Mouse (Mus musculus) retina, adult 2 months (tissue): ENCODE measurements around the gene Syngr1.
A peak's percentile ranks its signal among the peaks of the same experiment; 100 is the strongest.
"Not testable (repeated sequence)": the region's sequence is repeated elsewhere in the genome, so short reads cannot be mapped to it uniquely, and the experiment has no call there.

Experiments used
- DNase-seq: peaks from one replicate; pipeline ENCODE4 v3.0.0-alpha.2; 2012; ENCODE audit warnings: low read depth, low spot score

Syngr1 gene

DNA sequence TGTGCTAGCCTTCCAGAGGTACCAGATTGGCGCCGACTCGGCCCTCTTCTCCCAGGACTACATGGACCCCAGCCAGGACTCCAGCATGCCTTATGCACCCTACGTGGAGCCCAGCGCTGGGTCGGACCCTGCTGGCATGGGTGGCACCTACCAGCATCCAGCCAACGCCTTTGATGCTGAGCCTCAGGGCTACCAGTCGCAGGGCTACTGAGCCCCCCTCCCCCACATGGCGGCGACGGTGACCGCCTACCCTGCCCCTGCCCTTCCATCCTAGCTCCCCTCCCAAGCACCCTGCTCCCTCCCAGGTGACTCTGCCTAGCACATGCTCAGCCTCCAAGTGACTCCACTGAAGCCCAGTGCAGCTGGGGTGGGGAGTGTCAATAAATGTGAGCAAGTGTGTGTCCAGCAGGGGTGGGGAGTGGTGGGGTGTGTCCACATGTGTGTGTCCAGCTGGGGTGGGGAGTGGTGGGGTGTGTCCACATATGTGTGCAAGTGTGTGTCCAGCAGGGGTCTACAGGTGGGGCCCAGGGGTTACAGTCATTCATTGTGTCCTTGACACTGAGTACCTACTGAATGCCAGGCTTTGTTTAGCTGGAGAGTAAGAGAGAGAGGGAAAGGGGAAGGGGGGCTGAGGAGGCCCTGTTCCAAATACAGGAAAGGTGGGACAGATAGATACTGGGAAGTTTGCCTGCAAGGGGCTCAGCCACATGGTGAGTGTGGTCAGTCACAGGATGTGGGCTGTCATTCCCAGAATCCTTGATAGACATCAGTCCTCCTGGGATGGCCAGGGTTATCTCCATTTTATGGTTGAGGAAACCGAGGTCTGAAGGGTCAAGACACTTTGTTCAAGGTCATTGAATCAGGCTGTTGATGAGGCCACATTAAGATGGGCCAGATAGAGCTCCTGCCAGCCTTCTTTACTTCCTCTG, 25.0 kb downstream of the Syngr1 start:
- DNase-seq = no peak

DNA sequence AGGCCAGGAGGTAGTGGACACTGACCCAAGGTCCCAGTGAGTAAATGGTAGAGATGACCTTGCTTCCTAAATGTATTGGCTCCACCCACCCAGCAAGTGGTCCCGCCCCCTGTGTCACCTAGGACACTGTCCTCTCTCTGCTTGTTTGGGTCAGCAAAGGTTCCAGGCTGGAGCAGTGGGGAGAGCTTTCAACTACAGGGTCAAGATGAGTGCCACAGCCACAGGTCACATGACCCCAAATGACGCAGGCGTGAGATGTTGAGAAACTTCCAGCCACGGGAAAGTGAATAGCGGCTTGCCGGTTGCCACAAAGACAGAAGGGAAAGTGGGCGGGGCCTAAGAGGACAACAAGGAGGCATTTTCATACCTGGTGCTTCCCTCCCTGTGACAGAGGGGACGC, 26.0 kb downstream of the Syngr1 start:
- DNase-seq = no peak

DNA sequence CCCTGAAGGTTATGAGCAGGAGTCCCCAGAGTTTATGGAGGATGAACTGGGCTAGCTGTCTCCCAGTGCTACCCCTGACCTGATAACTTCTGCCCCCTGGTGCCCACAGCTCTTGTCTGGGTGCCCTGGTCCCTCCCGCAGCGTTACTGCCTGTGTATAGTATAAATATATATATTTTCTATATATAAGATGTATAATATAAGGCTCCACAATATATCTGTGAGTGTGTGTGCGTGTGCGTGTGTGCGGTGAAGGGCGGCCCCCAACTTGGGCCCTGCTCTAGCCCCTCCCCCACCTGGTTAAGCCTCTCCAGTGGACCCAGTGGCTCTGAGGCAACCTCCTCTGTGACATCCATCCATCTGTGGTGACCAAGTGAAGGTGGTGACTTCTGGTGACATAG, 27.9 kb downstream of the Syngr1 start:
- DNase-seq = no peak

DNA sequence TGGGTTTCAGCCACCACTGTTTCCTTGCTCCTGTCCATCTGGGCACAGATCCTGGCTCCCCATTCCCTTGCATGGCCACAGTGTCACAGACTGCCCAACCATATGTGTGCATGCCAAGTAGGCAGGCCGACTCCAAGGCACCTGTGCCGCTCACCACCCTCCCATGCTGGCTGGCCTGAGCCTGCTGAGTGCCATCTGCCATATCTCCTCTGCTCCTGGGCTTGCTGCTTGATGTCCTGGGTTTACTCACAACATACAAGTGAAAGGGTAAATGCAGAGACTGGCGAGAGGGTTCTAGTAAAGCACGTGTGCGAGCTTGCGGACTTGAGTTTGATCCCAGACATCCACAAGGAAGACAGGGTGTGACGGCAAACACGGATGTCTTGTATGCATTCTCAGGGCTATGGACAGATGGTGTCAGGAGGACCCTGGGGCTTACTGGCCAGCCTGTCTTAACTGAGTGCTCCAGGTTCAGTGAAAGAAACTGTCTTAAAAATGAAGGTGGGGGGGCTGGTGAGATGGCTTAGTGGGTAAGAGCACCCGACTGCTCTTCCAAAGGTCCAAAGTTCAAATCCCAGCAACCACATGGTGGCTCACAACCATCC, 30.7 kb downstream of the Syngr1 start:
- DNase-seq = no peak

DNA sequence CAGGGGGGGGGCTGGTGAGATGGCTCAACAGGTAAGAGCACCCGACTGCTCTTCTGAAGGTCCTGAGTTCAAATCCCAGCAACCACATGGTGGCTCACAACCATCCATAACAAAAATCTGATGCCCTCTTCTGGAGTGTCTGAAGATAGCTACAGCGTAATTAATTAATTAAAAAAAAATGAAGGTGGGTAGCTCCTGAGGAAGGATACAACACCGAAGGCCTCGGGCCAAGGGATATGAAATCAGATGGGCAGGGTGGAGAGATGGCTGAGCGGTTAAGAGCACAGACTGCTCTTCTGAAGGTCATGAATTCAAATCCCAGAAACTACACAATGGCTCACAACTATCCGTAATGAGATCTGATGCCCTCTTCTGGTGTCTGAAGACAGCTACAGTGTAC, 31.3 kb downstream of the Syngr1 start:
- not testable (repeated sequence) for DNase-seq

DNA sequence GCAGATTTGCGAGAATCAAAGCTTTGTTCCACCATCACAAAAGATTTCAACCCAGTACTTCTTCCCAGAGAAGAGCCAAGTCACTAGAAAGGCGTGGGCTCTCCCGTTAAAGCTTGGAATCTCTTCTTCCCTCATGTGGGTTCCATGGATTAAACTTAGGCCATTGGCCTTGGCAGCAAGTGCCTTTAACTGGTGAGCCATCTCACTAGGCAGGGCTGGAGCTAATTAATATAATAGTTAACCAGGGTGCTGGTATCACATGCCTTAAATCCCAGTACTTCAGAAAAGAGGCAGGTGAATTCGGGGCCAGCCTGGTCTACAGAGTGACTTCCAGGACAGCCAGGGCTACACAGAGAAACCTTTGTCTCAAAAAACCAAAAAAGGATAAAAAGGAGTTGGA, 33.5 kb downstream of the Syngr1 start:
- no peak for DNase-seq

DNA sequence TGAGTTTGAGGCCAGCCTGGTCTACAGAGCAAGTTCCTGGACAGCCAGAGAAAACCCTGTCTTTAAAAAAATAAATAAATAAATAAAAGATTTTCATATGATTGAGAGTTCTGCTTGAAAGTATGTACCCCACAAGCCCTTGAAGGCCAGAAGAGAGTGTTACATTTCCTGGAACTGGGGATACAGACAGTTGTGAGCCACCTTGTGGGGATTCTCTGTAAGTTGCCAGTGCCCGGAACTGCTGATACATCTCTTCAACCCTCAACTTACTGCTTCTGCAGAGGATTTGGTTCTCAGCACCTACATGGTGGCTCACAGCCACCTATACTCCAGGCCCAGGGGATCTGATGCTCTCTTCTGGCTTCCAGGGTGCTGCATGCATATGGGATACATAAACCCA, 36.1 kb downstream of the Syngr1 start:
- no peak for DNase-seq

DNA sequence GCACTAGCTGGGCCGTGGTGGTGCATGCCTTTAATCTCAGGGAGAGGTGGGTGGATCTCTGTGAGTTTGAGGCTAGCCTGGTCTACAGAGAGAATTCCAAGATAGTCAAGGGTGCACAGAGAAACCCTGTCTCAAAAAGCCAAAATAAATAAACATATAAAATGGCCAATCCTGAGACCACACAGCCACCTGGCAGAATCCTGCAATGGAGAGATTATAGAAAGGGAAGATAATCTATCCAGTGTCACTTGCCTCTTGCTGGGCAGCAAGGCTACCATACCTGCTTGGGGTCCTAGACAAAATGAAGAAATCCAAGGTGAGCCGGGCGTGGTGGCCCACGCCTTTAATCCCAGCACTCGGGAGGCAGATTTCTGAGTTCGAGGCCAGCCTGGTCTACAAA, 38.8 kb downstream of the Syngr1 start:
- no peak for DNase-seq

DNA sequence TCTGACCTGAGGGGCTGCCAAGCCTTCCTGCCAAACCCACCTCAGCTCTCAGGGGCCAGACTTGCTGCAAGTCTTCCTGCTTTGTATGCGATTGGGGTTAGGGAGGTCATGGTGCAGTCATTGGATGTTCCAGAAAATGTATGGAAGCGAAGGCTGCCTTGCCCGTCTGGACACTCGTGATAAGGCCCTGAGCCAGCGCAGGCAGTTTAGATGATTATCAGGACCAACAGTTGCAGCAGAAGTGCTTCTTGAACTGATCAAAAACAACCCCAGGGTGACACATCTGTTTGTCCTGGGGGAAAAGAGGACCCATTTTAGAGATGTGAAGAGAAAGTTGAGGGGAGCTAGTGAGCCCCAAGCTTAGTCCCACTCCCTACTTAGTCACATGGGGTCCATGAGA, 39.6 kb downstream of the Syngr1 start:
- no peak for DNase-seq

DNA sequence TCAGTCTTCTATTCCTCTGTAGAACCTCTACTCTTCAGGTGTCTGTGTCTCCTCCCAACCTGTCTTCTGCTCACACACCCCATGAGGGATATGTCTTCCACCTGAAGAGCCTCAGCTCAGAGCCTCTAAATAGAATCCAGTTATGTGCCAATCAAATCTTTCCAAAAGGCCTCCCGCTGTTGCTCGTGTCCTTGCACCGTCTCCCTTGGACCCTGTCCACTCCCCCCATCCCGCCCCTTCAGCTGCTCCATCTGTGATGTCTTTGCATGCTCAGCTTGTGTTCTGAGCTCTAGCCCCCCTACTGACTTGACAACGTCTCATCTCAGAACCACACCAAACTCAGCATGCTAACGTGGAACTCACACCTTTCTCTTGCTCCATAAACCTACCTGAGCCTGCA, 40.3 kb downstream of the Syngr1 start:
- no peak for DNase-seq

DNA sequence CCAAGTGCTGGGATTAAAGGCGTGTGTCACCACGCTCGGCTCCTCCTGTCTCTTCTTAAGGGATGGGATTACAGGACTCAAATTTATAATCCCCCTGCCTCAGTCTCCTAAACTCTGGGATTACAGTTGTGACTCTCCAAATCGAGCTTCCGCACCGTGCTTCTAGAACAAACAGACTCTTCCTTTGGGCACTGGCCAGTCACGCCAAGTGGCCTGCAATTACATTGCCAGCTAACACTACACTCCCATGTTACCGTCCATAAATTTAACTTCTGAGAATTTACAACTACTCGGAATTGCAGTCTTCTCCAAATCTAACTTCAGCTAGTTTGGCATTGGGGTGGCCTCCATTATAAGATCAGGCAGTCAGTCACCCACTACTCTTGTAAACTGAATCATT, 41.3 kb downstream of the Syngr1 start:
- DNase-seq = no peak

DNA sequence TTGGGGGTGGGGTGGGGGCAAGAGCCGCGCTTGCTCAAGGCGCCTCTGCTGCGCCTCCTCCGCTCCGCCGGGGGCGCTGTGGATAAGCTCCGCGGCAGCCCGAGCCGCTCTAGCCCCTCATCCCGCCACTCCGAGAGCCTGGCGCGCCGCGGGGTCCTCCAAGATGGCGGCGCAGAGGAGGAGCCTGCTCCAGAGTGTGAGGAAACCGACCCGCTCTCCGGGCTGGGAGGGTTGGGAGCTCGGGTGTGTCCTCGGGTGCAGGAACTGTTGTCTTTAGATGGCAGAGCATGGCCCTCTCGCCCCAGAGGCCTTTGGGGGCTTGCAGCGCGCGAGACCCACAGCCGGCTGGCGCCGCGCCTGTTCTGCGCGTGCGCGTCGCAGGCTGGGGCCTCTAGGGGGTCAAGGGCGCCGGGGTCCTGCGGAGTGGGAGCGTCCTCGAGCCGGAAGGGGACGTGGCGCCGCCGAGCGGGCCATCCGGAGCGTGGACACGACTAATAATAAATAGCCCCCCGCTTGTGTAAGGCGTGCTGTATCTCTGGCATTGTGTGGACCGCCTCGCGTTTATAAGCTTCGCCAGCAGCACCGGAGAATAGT, 42.0 kb downstream of the Syngr1 start, which contains the start of gene Tab1:
Gene Tab1, plus strand, starts transcription at position 135 of the 594 bp plus-strand sequence.
- peak; percentile 78 for DNase-seq

DNA sequence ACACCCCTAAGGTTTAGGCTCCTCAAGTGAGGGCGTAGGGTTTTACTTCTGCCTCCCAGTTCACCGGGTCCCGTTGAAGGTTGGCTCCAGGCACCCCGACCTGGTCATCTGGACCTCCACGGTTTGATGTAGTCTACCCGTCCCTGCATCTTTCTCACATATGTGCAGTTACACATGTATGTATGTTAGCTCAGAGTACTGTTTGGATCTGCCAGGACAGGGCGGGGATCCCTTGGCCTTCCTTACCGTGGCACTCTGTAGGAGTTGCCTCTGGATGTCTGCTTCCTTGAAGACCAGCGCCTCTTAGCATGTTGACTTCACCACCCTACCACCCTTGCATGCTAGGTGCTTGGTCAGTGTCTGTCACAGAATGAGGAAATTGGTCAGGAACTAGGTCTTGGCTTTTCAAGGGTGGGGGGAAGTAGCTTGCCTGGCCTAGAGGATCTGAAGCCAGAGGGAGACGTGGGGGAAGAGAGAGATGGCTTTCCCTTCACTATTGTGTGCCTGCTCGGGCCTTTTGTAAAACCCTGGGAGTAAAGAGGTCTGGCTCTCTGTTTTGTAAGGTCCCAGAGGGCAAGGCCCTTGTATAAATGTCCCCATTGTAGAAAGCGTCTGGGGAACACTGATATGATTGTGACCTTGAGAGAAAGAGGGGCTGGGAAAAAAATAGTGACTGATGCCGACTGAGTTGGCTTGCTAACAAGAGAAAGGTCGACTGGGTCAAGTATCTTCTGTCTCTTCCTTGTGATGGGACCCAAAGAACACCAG, 42.7 kb downstream of the Syngr1 start:
- DNase-seq = no peak

DNA sequence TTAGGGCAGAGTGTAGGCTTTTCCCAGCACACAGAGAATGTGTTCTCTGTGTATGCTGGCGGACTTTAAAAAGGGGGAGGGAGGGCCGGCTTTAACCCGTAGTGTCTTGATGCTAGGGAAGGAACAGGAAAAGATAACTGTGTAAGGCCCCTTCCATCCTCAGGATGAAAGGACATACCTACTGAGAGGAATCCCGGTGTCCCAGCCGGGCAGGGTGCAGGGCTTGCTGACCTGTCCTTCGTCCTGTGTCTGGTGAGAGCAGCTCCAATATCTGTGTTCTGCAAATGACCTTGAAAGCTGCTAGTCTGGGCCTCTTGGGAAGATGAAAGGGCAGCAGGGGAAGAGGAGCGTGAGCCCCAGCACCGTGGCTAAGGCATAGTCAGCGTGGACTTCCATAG, 43.3 kb downstream of the Syngr1 start:
- DNase-seq = no peak

DNA sequence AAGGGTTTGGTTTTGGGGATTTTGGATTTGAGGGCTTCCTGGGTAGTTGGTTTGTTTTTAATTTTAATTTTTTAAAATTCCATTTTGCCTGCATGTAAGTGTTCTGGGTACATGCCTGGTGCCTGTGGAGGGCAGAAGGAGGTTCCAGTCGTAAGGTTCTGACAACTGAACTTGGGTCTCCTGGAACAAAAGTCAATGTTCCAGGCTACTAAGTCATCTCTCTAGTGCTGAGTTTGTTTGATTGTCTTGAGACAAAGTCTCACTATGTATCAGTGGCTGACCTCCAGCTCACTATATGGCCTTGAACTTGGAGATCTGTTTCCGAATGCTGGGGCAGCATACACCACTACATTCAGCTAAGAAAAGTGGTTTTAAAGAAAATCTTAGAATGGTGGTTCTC, 44.4 kb downstream of the Syngr1 start:
- DNase-seq = no peak

DNA sequence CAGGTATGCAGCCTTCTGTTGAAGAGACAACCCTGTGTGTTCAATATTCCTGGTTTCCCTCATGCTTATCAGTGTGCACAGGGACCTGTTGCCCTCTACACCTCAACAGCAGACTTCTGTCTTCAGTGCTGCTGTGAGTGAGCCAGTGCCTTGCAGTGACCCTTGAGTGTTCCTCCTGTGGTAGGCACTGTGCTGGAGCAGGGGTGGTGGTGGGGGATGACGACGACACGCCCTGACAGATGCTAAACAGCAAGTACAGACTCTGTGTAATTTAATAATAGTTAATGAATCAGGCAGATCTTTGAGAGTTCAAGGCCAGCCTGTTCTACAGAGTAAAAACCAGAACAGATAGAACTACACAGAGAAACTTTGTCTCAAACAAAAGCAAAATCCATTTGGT, 45.5 kb downstream of the Syngr1 start:
- no peak for DNase-seq

DNA sequence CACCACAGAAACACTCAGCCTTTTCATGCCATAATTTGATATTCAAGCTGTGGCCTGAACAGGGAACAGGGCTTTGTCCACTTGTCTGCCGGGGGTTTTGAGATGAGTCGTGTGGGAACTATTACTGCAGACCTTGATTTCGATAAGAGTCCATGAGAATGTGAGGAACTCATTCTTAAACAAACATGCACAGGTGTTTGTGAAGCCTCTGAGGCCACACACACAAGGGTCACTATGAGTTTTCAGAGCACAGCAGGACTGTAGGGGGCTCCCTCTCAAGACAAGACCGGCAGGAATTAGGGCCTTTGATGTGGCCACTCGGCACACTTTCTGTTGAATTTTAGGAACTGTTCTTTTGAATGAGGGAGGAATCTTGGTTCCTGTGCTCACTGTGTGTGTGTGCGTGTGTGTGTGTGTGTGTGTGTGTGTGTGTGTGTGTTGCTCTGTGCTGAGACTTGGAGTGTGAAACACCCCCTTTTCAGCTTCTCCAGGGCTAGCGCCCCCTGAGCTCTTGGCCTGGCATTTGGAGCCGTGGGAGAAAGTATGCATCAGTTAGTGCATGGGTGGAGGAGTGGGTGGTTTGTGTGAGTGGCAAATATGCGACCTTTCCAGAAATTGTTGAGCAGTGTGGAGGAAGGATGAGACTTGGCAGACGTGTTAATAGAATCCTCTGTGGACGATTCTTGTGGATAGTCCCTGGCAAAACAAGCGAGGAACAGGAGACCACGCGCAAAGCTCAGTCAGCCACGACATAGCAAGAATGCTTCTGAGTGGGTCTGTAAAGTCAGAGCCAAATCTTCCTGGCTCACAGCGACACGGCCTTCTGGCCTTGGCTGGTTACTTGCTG, 47.0 kb downstream of the Syngr1 start:
- no peak for DNase-seq

DNA sequence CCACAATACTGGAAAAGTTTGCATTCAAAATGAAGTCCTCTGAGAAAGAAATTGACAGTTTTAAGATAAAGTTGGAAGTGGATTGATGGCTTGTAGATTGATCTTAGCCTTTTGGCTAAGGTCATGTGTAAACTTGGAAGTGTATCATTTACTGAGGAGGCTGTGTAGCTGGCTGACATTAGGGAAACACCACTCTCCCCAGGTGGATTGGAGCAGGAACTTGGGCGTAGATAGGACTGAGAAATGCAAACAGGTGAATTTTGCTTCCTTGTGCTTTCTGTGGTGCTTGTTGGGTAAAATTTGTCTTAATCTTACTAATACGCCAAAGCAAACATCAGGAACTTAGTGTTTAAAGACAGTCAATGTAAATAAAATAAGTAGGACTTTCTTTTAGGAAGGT, 49.2 kb downstream of the Syngr1 start:
- DNase-seq = no peak

DNA sequence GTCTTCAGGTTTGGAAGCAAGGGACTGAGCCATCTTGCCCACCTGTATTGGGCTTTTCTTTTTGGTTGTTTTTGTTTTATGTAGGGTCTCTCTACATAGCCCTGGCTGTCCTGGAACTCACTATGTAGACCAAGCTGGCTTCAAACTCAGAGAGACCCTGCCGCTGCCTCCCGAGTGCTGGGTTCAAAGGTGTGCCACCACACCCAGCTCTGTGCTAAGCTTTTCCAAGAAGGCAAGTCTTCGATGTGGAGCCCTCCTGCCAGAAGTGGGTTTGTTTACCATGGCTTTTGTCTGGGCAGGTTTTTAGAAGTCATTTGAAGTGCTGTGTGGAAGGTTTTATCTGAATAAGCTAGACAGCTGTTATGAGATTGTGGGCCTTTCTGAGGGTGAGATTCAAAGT, 49.7 kb downstream of the Syngr1 start:
- no peak for DNase-seq

DNA sequence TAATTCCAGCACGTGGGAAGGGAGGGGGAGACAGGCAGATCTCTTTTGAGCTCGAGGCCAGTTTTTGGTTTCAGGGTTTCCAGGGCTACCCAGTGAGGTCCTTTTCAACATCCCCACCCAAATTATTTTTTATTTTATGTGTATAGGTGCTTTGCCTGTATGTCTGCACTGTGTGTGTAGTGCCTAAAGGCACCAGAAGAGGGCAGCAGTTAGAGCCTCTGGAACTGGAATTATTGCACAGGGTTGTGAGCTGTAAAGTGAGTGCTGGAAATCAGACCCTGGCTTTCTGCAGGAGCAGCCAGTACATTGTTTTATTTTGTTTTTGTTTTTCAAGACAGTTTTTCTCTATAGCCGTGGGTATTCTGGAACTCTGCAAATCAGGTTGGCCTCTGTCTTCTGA, 51.0 kb downstream of the Syngr1 start:
- no peak for DNase-seq

DNA sequence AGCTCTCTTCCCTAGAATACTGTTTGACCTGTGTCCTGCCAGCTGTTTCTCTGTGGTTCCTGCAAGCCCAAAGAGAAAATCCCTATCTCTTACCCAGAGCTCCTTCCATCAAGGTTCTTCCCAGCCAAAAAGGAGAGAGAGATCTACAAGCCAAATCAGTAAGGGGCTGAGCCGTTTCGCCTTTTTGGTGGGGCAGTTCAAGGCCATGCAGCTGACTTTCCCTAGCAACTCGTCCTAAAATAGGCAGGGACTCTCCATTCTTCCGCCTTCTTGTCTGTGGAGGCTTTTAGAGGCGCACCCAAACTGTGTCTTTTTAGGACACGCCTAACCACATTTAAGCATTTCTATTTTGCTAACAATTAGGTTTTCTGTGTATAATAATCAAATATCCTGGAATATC, 52.6 kb downstream of the Syngr1 start:
- no peak for DNase-seq
